Mouse (Mus musculus): Measurements from ENCODE around the gene Lztr1. TPM values are rescaled to one million over a fixed set of nuclear protein-coding genes. Genes with fewer than 3 reads are reported as not detected.
A peak's percentile ranks its signal among the peaks of the same experiment; 100 is the strongest.
"Not testable (repeated sequence)": the region's sequence is repeated elsewhere in the genome, so short reads cannot be mapped to it uniquely, and the experiment has no call there.

Gene Lztr1
- polyA plus RNA-seq, 1 experiment from 2014 or later: 118 TPM

DNA sequence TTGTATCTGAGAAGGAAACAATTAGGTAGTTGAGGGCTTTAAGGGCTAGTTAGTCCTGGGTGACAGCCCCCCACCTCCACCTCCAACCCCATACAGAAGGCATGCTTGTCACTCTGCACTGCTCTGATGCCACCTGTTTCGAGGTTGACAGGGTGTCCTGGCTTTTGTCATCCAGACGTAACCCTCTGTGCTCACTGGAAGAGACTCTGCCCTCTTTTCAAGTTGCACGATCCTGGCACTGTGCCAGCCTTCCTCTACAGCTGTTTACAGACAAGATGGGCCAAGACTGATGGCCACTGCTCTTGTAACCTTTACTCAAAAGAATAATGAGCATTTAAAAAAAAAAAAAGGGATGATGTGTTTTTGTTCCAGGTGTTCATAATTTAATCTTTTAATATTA lies 22.0 kb upstream of the Lztr1 start:
- 0 out of 2 replicates have a peak, but pooled peaks cover 8% of the 10 kb centered on the region for H3K4me1 ChIP-seq
- peaks cover 46% of the 10 kb centered on the region for H3K36me3 ChIP-seq
- no peaks in the 10 kb centered on the region for H3K9me3 ChIP-seq
- no peak overlapping the region for H3K27ac ChIP-seq
- WGBS: 64% methylated on average over 3 of the region's 3 CpGs
- ATAC-seq (ENCODE audit: insufficient number of reproducible peaks, insufficient read depth, low FRiP score, low TSS enrichment): no peak
- no peak overlapping the region for H3K4me2 ChIP-seq (replicated peaks)
- peaks cover 23% of the 10 kb centered on the region for H3K27me3 ChIP-seq
- no peak overlapping the region for H3K9ac ChIP-seq
- H3K4me3 ChIP-seq: no peak overlapping the region

DNA sequence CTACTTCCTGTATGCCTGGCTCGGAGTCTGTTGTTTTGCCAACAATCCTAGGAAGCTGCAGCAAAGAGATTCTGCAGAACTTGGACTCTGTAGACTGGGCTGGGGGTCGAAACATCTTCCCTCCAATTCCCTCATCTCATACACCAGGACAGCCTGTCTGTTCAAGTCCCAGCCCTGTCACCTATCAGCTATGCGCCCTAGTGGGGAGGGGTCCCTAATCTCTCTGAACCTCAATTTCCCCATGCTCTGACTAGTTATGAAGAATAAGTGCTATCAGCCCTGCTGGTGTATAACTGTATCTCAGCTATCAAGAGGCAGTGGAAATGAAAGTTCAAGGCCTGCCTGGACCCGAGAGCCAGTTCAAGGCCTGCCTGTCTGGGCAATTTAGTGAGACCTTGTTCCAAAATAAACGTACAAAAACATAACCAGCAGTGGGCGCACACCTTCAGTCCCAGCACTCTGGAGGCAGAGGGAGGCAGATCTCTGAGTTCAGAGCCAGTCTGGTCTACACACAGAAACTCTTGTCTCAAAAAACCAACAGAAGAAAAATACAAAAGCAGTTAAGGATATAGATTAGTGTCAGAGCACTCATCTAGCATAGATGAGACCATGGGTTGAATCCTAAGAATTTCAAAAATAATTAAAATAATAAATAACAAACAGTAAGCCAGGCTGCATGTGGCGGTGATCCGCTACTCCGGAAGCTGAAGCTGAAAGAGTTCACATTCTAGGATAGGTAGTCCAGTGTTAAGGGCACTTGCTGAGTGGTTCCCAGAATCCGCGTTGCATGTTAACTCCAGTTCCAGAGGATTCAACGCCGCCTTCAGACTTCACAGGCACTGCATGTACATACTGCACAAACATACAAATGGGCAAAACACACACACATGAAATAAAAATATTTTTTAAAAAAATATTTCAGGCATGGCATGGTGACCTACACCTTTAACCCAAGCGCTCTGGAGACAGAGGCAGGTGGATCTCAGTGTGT lies 19.7 kb upstream of the Lztr1 start:
- 43% methylated on average over 14 of the region's 14 CpGs for WGBS
- peaks cover 35% of the 10 kb centered on the region for H3K36me3 ChIP-seq
- H3K9ac ChIP-seq: peak overlapping the region; percentile 51; the same call in 1 of the 2 replicates

DNA sequence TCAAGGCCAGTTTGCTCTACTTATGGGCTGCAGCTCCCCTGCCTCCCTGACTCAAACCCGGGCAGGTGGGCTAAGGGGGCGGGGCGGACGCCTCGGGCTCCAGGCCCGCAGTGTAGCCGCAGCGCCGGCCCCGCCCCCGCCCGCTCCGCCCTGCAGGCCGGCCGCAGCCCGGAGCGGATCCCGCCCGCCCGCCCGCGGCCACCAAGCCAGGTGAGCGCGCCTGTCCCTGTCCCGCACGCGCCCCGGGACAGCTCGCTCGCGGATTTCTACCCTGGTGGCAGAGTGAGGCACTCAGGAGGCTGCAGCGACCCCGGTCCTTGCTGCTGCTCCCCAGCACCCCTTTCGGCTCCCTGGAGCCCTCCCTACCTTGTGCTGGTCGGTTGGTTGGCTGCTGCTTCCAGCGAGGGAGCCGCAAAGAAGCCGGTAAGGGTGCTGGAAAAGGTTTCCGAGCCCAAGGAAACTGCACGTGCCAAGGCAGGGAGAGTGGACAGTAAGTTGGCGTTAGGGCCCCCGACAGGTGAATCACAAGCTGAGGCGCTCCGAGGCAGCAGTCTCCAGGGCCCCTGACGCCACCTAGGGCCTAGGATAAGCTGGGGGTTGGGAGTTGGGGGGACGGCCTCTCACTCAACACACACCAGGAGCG lies 18.9 kb upstream of the Lztr1 start, which contains the start of gene Aifm3:
Gene Aifm3, plus strand, starts transcription at position 143 of the 643 bp plus-strand sequence.
- H3K9ac ChIP-seq: peak within 1 kb of the TSS; percentile 51
- H3K4me2 ChIP-seq (replicated peaks): peak within 1 kb of the TSS; percentile 78
- ATAC-seq (ENCODE audit: insufficient number of reproducible peaks, insufficient read depth, low FRiP score, low TSS enrichment): peak; percentile 62
- peaks cover 26% of the 10 kb centered on the region for H3K36me3 ChIP-seq
- WGBS: under 1% methylated on average over 39 of the region's 47 CpGs
- peak within 1 kb of the TSS; percentile 37 for H3K4me3 ChIP-seq
- H3K27ac ChIP-seq: no peak within 1 kb of the TSS
- H3K27me3 ChIP-seq: peaks cover 23% of the 10 kb centered on the region
- H3K4me1 ChIP-seq: 0 out of 2 replicates have a peak, but pooled peaks cover 8% of the 10 kb centered on the region
- H3K9me3 ChIP-seq: no peaks in the 10 kb centered on the region

More for the DNA sequence above, 19.7 kb upstream of the Lztr1 start:
- ATAC-seq (ENCODE audit: insufficient number of reproducible peaks, insufficient read depth, low FRiP score, low TSS enrichment): no peak; the same call in 1 of the 2 replicates
- no peak overlapping the region for H3K27ac ChIP-seq
- peaks cover 23% of the 10 kb centered on the region for H3K27me3 ChIP-seq
- peak overlapping the region; percentile 78 for H3K4me2 ChIP-seq (replicated peaks)
- H3K4me1 ChIP-seq: 0 out of 2 replicates have a peak, but pooled peaks cover 8% of the 10 kb centered on the region
- no peaks in the 10 kb centered on the region for H3K9me3 ChIP-seq
- H3K4me3 ChIP-seq: peak overlapping the region; percentile 37

DNA sequence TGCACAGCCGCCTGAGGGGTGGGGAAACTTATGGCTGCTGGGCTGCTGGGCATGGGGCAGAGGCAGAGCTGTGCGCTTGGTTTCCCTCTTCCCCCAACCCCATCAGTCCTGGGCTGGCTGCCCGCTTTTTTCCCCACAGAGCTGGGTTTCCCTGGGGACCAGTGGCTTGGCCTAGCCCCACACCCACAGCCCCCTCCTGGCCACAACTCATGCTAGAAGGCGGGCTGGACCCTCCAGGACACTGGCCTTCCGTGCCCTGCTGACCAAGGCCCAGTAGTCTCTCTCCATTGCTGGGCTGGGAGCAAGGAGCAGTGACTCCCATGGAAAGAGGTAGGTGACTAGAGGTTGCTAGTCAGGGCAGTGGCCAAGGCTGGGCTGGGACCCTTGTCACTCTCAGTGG lies 17.3 kb upstream of the Lztr1 start:
- no peak for ATAC-seq (ENCODE audit: insufficient number of reproducible peaks, insufficient read depth, low FRiP score, low TSS enrichment)
- H3K36me3 ChIP-seq: 0 out of 2 replicates have a peak, but pooled peaks cover 11% of the 10 kb centered on the region
- H3K9ac ChIP-seq: no peak overlapping the region
- no peak overlapping the region for H3K27ac ChIP-seq
- H3K4me3 ChIP-seq: no peak overlapping the region
- WGBS: 85% methylated on average over 5 of the region's 5 CpGs
- H3K9me3 ChIP-seq: no peaks in the 10 kb centered on the region
- H3K4me2 ChIP-seq (replicated peaks): no peak overlapping the region
- peaks cover 23% of the 10 kb centered on the region for H3K27me3 ChIP-seq
- 0 out of 2 replicates have a peak, but pooled peaks cover 9% of the 10 kb centered on the region for H3K4me1 ChIP-seq

DNA sequence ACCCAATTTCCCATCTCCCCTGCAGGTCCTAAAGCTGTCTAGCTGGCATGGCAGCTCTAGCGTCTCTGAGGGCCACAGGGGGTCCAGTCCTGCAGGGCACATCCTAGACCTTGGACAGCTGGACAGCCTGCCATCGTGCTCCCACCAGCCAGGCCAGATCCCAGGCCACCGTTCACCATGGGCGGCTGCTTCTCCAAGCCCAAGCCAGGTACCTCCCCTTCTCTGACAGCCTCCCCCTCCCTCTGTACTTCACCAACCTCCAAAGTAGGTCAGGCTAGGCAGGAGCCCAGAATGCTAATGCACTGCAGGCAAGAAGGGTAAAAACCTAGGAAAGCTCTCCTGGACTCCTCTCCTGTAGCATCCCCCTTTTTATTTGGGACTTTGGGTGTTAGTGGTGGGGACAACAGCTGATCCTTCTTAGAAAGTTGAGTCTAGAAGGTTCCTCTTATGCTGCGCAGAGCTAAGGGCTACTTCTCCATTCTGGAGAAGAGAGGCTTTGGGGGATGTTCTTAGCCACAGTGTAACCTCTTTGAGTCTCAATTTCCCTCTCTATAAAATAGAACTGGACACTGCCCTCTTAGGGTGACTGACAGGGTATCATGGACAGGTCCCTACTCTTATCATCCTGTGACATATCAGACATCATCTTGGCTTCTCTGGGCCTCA lies 16.5 kb upstream of the Lztr1 start:
- Histone ChIP-seq H3K9me3 (no peaks in the 10 kb centered on the region), H3K27me3 (peaks cover 23% of the 10 kb centered on the region), H3K9ac (no peak overlapping the region), H3K4me3 (no peak overlapping the region), H3K27ac (no peak overlapping the region), H3K4me1 (peaks cover 17% of the 10 kb centered on the region; the same call in 1 of the 2 replicates), H3K36me3 (0 out of 2 replicates have a peak, but pooled peaks cover 3% of the 10 kb centered on the region), H3K4me2 (replicated peaks) (no peak overlapping the region)
- no peak for ATAC-seq (ENCODE audit: insufficient number of reproducible peaks, insufficient read depth, low FRiP score, low TSS enrichment)
- 74% methylated on average over 5 of the region's 5 CpGs for WGBS

- Histone ChIP-seq H3K4me3 (no peak overlapping the region), H3K27me3 (no peaks in the 10 kb centered on the region), H3K36me3 (no peaks in the 10 kb centered on the region), H3K9ac (no peak overlapping the region), H3K4me1 (peaks cover 9% of the 10 kb centered on the region; the same call in 1 of the 2 replicates), H3K27ac (peak overlapping the region; percentile 55; the same call in 1 of the 2 replicates), H3K4me2 (replicated peaks) (no peak overlapping the region), H3K9me3 (no peaks in the 10 kb centered on the region)
- WGBS: 70% methylated on average over 2 of the region's 2 CpGs
- no peak for ATAC-seq (ENCODE audit: insufficient number of reproducible peaks, insufficient read depth, low FRiP score, low TSS enrichment)
Measured at GRCm38 (mm10) chr16:17496499-17497305, 11.8 kb upstream of the Lztr1 start.

- no peak overlapping the region for H3K4me2 ChIP-seq (replicated peaks)
- H3K9me3 ChIP-seq: no peaks in the 10 kb centered on the region
- peaks cover 9% of the 10 kb centered on the region; the same call in 1 of the 2 replicates for H3K4me1 ChIP-seq
- WGBS: 32% methylated on average over 10 of the region's 10 CpGs
- H3K36me3 ChIP-seq: no peaks in the 10 kb centered on the region
- H3K27me3 ChIP-seq: no peaks in the 10 kb centered on the region
- H3K4me3 ChIP-seq: no peak overlapping the region
- H3K27ac ChIP-seq: no peak overlapping the region
- H3K9ac ChIP-seq: no peak overlapping the region
- ATAC-seq (ENCODE audit: insufficient number of reproducible peaks, insufficient read depth, low FRiP score, low TSS enrichment): 0 out of 2 replicates have a peak, but pooled peaks have one; percentile 48
Measured at GRCm38 (mm10) chr16:17499249-17499883, 9.1 kb upstream of the Lztr1 start.

GRCm38 (mm10) chr16:17502681-17503080 lies 5.8 kb upstream of the Lztr1 start:
- H3K4me1 ChIP-seq: no peaks in the 10 kb centered on the region
- no peak overlapping the region for H3K4me3 ChIP-seq
- WGBS: 79% methylated on average over 4 of the region's 4 CpGs
- no peaks in the 10 kb centered on the region for H3K36me3 ChIP-seq
- H3K27ac ChIP-seq: no peak overlapping the region
- no peaks in the 10 kb centered on the region for H3K27me3 ChIP-seq
- ATAC-seq (ENCODE audit: insufficient number of reproducible peaks, insufficient read depth, low FRiP score, low TSS enrichment): no peak
- H3K9ac ChIP-seq: no peak overlapping the region
- H3K9me3 ChIP-seq: no peaks in the 10 kb centered on the region
- no peak overlapping the region for H3K4me2 ChIP-seq (replicated peaks)

GRCm38 (mm10) chr16:17507018-17507552 lies 1.4 kb upstream of the Lztr1 start:
- ATAC-seq (ENCODE audit: insufficient number of reproducible peaks, insufficient read depth, low FRiP score, low TSS enrichment): no peak
- Histone ChIP-seq H3K4me3 (no peak overlapping the region), H3K4me2 (replicated peaks) (no peak overlapping the region), H3K9ac (no peak overlapping the region), H3K9me3 (no peaks in the 10 kb centered on the region), H3K4me1 (peaks cover 11% of the 10 kb centered on the region), H3K36me3 (peaks cover 9% of the 10 kb centered on the region), H3K27me3 (no peaks in the 10 kb centered on the region), H3K27ac (no peak overlapping the region)
- WGBS: 82% methylated on average over 5 of the region's 5 CpGs

DNA sequence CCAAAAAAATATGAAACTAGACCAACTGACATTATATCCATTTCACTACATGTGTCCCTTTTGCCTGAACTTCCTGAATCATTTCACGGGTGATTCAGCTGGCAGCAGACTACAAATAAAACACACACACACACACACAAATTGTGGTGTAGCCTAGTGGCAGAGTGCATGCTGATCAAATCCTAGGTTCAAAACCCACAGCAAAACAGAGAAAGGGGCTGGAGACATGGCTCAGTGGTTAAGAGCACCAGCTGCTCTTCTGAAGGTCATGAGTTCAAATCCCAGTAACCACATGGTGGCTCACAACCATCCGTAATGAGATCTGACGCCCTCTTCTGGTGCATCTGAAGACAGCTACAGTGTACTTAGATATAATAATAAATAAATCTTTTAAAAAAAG lies 457 bp upstream of the Lztr1 start:
- H3K4me3 ChIP-seq: peak overlapping the region; percentile 70
- H3K4me2 ChIP-seq (replicated peaks): peak overlapping the region; percentile 80
- not testable (repeated sequence) for ATAC-seq (ENCODE audit: insufficient number of reproducible peaks, insufficient read depth, low FRiP score, low TSS enrichment); H3K27me3 ChIP-seq; H3K9me3 ChIP-seq
- H3K9ac ChIP-seq: peak overlapping the region; percentile 79
- peak overlapping the region; percentile 91 for H3K27ac ChIP-seq
- H3K36me3 ChIP-seq: peaks cover 19% of the 10 kb centered on the region
- H3K4me1 ChIP-seq: peaks cover 11% of the 10 kb centered on the region
- 31% methylated on average over 3 of the region's 3 CpGs for WGBS

All from embryonic facial prominence, embryonic 12.5 days (tissue).